Mouse (Mus musculus): ENCODE measurements around the gene Drd5. TPM values are rescaled to one million over a fixed set of nuclear protein-coding genes. Genes with fewer than 3 reads are reported as not detected.

Gene Drd5
- polyA plus RNA-seq, 1 experiment from 2014 or later, result 0.05 TPM

- Histone ChIP-seq H3K36me3 (replicated peaks) (no peaks in the 10 kb centered on the region), H3K27me3 (replicated peaks; ENCODE audit: low read depth, poor library complexity, severe bottlenecking) (peaks cover 10% of the 10 kb centered on the region; the same call in 1 of the 2 replicates), H3K4me3 (no peak overlapping the region), H3K27ac (replicated peaks) (no peak overlapping the region), H3K9me3 (no peaks in the 10 kb centered on the region), H3K4me1 (peaks cover 14% of the 10 kb centered on the region; the same call in 1 of the 2 replicates)
- no peak for DNase-seq (ENCODE audit: low spot score)
- 46% methylated on average over 12 of the region's 12 CpGs for WGBS
Measured at GRCm38 (mm10) chr5:38302651-38303050, 16.5 kb upstream of the Drd5 start.

GRCm38 (mm10) chr5:38305241-38305640 lies 13.9 kb upstream of the Drd5 start:
- no peaks in the 10 kb centered on the region for H3K36me3 ChIP-seq (replicated peaks)
- 57% methylated on average over 2 of the region's 2 CpGs for WGBS
- H3K4me1 ChIP-seq, result peaks cover 12% of the 10 kb centered on the region; the same call in 1 of the 2 replicates
- DNase-seq (ENCODE audit: low spot score), result no peak
- peaks cover 29% of the 10 kb centered on the region for H3K27me3 ChIP-seq (replicated peaks; ENCODE audit: low read depth, poor library complexity, severe bottlenecking)
- H3K27ac ChIP-seq (replicated peaks), result no peak overlapping the region
- no peaks in the 10 kb centered on the region for H3K9me3 ChIP-seq
- no peak overlapping the region for H3K4me3 ChIP-seq

GRCm38 (mm10) chr5:38307255-38308101 lies 11.7 kb upstream of the Drd5 start:
- peak; percentile 90 for DNase-seq (ENCODE audit: low spot score)
- Histone ChIP-seq H3K27me3 (replicated peaks; ENCODE audit: low read depth, poor library complexity, severe bottlenecking) (peaks cover 23% of the 10 kb centered on the region), H3K9me3 (no peaks in the 10 kb centered on the region), H3K4me1 (peaks cover 12% of the 10 kb centered on the region; the same call in 1 of the 2 replicates), H3K4me3 (peak overlapping the region; percentile 51), H3K27ac (replicated peaks) (no peak overlapping the region), H3K36me3 (replicated peaks) (no peaks in the 10 kb centered on the region)
- WGBS, result 9% methylated on average over 26 of the region's 26 CpGs

GRCm38 (mm10) chr5:38308873-38309272 lies 10.3 kb upstream of the Drd5 start:
- WGBS, result 52% methylated on average over 5 of the region's 5 CpGs
- no peaks in the 10 kb centered on the region for H3K9me3 ChIP-seq
- H3K36me3 ChIP-seq (replicated peaks), result no peaks in the 10 kb centered on the region
- H3K4me1 ChIP-seq, result peaks cover 7% of the 10 kb centered on the region; the same call in 1 of the 2 replicates
- DNase-seq (ENCODE audit: low spot score), result peak; percentile 52
- no peak overlapping the region for H3K4me3 ChIP-seq
- no peak overlapping the region for H3K27ac ChIP-seq (replicated peaks)
- H3K27me3 ChIP-seq (replicated peaks; ENCODE audit: low read depth, poor library complexity, severe bottlenecking), result peaks cover 19% of the 10 kb centered on the region

GRCm38 (mm10) chr5:38309795-38310194 lies 9.4 kb upstream of the Drd5 start:
- whole genome bisulfite sequencing, result 72% methylated on average over 3 of the region's 3 CpGs
- no peak overlapping the region for H3K27ac ChIP-seq (replicated peaks)
- no peak overlapping the region for H3K4me3 ChIP-seq
- peaks cover 7% of the 10 kb centered on the region; the same call in 1 of the 2 replicates for H3K4me1 ChIP-seq
- DNase-seq (ENCODE audit: low spot score), result no peak
- no peaks in the 10 kb centered on the region for H3K36me3 ChIP-seq (replicated peaks)
- peaks cover 19% of the 10 kb centered on the region for H3K27me3 ChIP-seq (replicated peaks; ENCODE audit: low read depth, poor library complexity, severe bottlenecking)
- H3K9me3 ChIP-seq, result no peaks in the 10 kb centered on the region

GRCm38 (mm10) chr5:38333381-38333780 lies 14.2 kb downstream of the Drd5 start:
- H3K27me3 ChIP-seq (replicated peaks; ENCODE audit: low read depth, poor library complexity, severe bottlenecking), result no peaks in the 10 kb centered on the region
- H3K4me1 ChIP-seq, result no peaks in the 10 kb centered on the region
- no peak for DNase-seq (ENCODE audit: low spot score)
- H3K27ac ChIP-seq (replicated peaks), result no peak overlapping the region
- H3K4me3 ChIP-seq, result no peak overlapping the region
- WGBS, result 76% methylated on average over 4 of the region's 4 CpGs
- H3K36me3 ChIP-seq (replicated peaks), result no peaks in the 10 kb centered on the region
- H3K9me3 ChIP-seq, result no peaks in the 10 kb centered on the region

- DNase-seq (ENCODE audit: low spot score), result no peak
- Histone ChIP-seq H3K36me3 (replicated peaks) (no peaks in the 10 kb centered on the region), H3K9me3 (no peaks in the 10 kb centered on the region), H3K27me3 (replicated peaks; ENCODE audit: low read depth, poor library complexity, severe bottlenecking) (no peaks in the 10 kb centered on the region), H3K4me1 (no peaks in the 10 kb centered on the region), H3K4me3 (no peak overlapping the region), H3K27ac (replicated peaks) (no peak overlapping the region)
- WGBS, result 33% methylated on average over 1 of the region's 1 CpGs
Measured at GRCm38 (mm10) chr5:38334582-38334981, 15.4 kb downstream of the Drd5 start.

GRCm38 (mm10) chr5:38343101-38343500 lies 23.9 kb downstream of the Drd5 start:
- no peak overlapping the region for H3K27ac ChIP-seq (replicated peaks)

GRCm38 (mm10) chr5:38346646-38347432 lies 27.7 kb downstream of the Drd5 start:
- peak; percentile 70 for DNase-seq (ENCODE audit: low spot score)
- H3K4me3 ChIP-seq, result no peak overlapping the region
- 32% methylated on average over 10 of the region's 10 CpGs for WGBS
- H3K27ac ChIP-seq (replicated peaks), result no peak overlapping the region
- H3K36me3 ChIP-seq (replicated peaks), result no peaks in the 10 kb centered on the region
- H3K27me3 ChIP-seq (replicated peaks; ENCODE audit: low read depth, poor library complexity, severe bottlenecking), result peaks cover 4% of the 10 kb centered on the region; the same call in 1 of the 2 replicates
- H3K9me3 ChIP-seq, result no peaks in the 10 kb centered on the region
- H3K4me1 ChIP-seq, result peaks cover 16% of the 10 kb centered on the region

More at GRCm38 (mm10) chr5:38343101-38343500, 23.9 kb downstream of the Drd5 start:
- no peaks in the 10 kb centered on the region for H3K4me1 ChIP-seq
- DNase-seq (ENCODE audit: low spot score), result no peak
- H3K27me3 ChIP-seq (replicated peaks; ENCODE audit: low read depth, poor library complexity, severe bottlenecking), result peaks cover 2% of the 10 kb centered on the region; the same call in 1 of the 2 replicates
- H3K4me3 ChIP-seq, result no peak overlapping the region
- no peaks in the 10 kb centered on the region for H3K36me3 ChIP-seq (replicated peaks)
- no peaks in the 10 kb centered on the region for H3K9me3 ChIP-seq
- 72% methylated on average over 3 of the region's 3 CpGs for WGBS

- Histone ChIP-seq H3K27ac (replicated peaks) (no peak overlapping the region), H3K9me3 (no peaks in the 10 kb centered on the region), H3K27me3 (replicated peaks; ENCODE audit: low read depth, poor library complexity, severe bottlenecking) (peaks cover 4% of the 10 kb centered on the region; the same call in 1 of the 2 replicates), H3K36me3 (replicated peaks) (no peaks in the 10 kb centered on the region), H3K4me3 (no peak overlapping the region), H3K4me1 (peaks cover 19% of the 10 kb centered on the region)
- DNase-seq (ENCODE audit: low spot score), result peak; percentile 50
- 25% methylated on average over 5 of the region's 5 CpGs for WGBS
Measured at GRCm38 (mm10) chr5:38350351-38350929, 31.3 kb downstream of the Drd5 start.

- H3K4me3 ChIP-seq, result no peak overlapping the region
- no peaks in the 10 kb centered on the region for H3K9me3 ChIP-seq
- 0 out of 2 replicates have a peak, but pooled peaks cover 6% of the 10 kb centered on the region for H3K4me1 ChIP-seq
- no peak for DNase-seq (ENCODE audit: low spot score)
- no peak overlapping the region for H3K27ac ChIP-seq (replicated peaks)
- H3K36me3 ChIP-seq (replicated peaks), result no peaks in the 10 kb centered on the region
- no peaks in the 10 kb centered on the region for H3K27me3 ChIP-seq (replicated peaks; ENCODE audit: low read depth, poor library complexity, severe bottlenecking)
- WGBS, result 82% methylated on average over 3 of the region's 3 CpGs
Measured at GRCm38 (mm10) chr5:38356927-38357326, 37.8 kb downstream of the Drd5 start.

- WGBS, result 86% methylated on average over 2 of the region's 2 CpGs
- Histone ChIP-seq H3K4me3 (no peak overlapping the region), H3K27ac (replicated peaks) (no peak overlapping the region), H3K9me3 (no peaks in the 10 kb centered on the region), H3K36me3 (replicated peaks) (no peaks in the 10 kb centered on the region), H3K27me3 (replicated peaks; ENCODE audit: low read depth, poor library complexity, severe bottlenecking) (peaks cover 6% of the 10 kb centered on the region; the same call in 1 of the 2 replicates), H3K4me1 (0 out of 2 replicates have a peak, but pooled peaks cover 4% of the 10 kb centered on the region)
- DNase-seq (ENCODE audit: low spot score), result no peak
Measured at GRCm38 (mm10) chr5:38359716-38360115, 40.5 kb downstream of the Drd5 start.

Measured in embryonic facial prominence, embryonic 10.5 days (tissue).